Mouse (Mus musculus) naive thymus-derived CD4-positive, alpha-beta T cell, adult 2 months (primary cell): ENCODE results near the gene March2.
A peak's percentile ranks its signal among the peaks of the same experiment; 100 is the strongest.

Experiments
- DNase-seq: peaks from one replicate; pipeline ENCODE4 v3.0.0-alpha.2; 2011; ENCODE audit warnings: low read depth

March2 gene

DNA sequence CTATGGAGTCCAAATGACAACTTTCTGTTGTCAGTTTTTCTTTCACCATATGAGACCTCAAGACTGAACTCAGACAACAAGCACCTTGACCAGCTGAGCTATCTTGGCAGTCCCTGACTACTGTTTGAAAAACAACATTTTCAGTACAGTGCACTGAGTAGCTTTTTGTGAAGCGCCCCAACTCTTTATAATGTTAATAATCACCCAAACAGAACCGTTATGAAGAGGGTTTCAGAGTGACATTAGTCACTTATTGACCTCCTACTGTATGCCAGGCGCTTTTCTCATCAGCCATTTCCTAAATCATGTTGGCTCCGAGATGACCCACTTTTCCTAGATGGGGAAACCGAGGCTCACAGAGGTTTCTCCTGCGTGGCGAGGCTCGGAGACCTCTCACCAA is 488 bp downstream of the March2 start:
- DNase-seq = no peak

DNA sequence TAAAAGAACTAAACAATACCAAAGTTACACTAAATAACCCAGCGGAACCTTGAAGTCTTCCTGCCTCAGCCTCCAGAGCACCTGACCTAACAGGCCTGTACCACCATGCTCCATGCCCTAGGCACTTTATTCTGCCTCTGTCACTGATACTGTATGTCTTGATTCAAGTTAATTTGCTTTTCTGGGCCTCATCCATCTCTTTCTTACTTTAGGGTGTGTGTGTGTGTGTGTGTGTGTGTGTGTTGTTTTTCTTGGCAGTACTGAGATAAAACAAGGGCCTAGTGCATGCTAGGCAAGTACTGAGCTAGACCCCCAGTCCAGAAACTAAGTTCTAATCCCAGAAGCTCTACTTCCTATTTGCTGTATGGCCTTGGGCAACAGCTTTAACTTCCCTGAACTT is 1.2 kb downstream of the March2 start:
- DNase-seq = peak; percentile 15

GRCm38 (mm10) chr17:33714779-33715178 is 3.7 kb downstream of the March2 start:
- no peak for DNase-seq

- no peak for DNase-seq
Measured at GRCm38 (mm10) chr17:33713271-33713670, 5.2 kb downstream of the March2 start.

- DNase-seq = no peak
Measured at GRCm38 (mm10) chr17:33709834-33710233, 8.6 kb downstream of the March2 start.

DNA sequence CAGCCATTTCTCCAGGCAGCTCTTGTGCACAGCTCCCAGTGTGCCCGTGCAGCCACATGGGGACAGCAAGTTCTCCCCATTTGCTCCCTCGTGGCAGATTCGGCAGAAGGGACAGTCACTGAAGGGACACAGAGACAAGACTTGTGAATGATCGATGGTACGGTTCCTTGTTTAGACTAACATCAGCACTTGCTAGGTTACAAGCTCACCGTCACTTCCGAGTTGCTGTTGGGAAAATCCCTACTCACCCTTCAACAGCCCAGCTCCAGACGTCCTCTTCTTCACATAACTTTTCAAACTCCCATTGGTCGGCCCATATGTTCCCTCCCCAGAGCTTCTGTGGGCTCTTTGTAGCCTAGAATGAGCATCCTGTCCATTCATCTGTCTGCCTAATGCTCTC is 15.4 kb downstream of the March2 start:
- no peak for DNase-seq

GRCm38 (mm10) chr17:33702178-33702577 is 16.3 kb downstream of the March2 start:
- no peak for DNase-seq

GRCm38 (mm10) chr17:33695471-33695870 is 23.0 kb downstream of the March2 start:
- DNase-seq = no peak

DNA sequence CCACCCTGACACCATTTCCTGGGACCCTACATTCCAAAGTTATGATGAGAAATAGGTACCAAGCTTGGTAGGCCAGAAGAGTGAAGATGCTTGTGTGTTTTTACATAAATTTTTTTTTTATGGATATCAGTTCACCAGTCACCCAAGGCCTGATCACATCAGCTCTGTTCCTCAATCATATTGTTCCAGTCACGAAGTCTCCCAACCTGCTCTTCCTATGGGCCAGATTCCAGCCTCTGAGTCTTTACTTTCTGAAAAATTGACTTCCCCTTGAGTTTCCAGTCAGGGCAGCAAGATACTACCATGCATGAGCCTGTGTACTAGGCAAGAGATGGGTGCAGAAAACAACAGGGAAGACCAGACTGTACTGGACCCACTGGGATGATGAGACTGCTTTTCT is 31.7 kb downstream of the March2 start, which contains the start of gene Hnrnpm:
TSS of gene Hnrnpm (minus strand) at position 101 of the 400 bp plus-strand sequence.
- no peak for DNase-seq

- DNase-seq = peak; percentile 98
Measured at GRCm38 (mm10) chr17:33685249-33685653, 33.2 kb downstream of the March2 start.

GRCm38 (mm10) chr17:33684671-33685231 is 33.7 kb downstream of the March2 start:
- peak; percentile 87 for DNase-seq

- DNase-seq = no peak
Measured at GRCm38 (mm10) chr17:33681767-33682166, 36.7 kb downstream of the March2 start.

GRCm38 (mm10) chr17:33678771-33679170 is 39.7 kb downstream of the March2 start:
- no peak for DNase-seq

DNA sequence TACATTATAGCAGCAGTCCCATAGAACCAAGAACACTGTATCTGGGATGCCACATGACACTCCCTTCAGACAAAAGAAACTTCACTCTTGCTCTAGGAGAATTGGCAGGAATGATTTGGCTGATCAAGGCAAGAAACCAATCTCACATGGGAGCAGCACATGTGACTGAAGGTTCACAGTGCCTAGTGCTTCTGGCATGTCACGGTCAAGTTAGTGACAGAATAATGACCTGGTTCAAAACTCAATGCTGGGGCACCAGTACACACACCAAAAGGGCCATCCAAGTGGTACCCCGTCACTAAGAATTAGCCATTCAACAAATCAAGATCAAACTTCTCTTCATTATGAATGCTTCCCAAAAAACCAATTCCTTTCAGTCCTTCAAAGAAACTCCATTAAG is 42.4 kb downstream of the March2 start:
- DNase-seq = no peak

DNA sequence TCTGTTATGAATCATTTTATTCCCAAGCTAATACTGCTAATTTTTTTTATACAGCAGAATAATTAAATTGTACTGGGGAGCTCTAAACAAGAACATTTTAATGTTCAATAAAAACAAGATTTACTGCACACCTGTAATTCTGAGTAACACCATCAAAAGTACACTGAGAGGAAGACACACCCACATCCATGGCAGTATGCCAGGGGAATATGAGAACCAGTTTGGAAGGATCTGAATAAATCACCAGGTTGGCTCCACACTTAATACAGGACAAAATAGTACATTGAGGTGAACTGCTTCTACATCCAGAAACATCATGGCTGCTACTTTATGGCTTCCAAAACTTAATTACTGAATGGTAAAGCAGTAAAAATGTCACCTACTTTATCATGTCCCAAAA is 43.0 kb downstream of the March2 start:
- DNase-seq = peak; percentile 35

DNA sequence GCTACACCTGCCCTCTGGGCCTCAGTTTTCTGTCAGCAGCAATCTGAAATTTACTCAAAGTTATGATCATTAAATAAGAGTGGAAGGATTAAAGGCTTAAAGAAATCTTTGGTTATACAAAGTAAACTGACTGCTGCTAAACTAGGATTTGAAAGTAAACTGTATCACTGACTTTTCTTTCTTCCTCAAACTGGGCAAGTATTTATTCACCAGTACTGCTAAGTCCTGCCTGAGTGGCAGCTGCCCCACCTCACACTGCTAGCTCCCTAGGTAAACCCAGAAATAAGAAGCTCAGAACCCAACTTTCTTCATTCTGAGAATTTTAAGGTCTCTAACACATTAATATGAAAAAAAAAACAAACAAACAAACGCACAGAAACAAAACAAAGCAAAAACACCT is 44.6 kb downstream of the March2 start:
- DNase-seq = no peak

GRCm38 (mm10) chr17:33669681-33670080 is 48.8 kb downstream of the March2 start:
- DNase-seq = no peak

- DNase-seq = no peak
Measured at GRCm38 (mm10) chr17:33666813-33667212, 51.7 kb downstream of the March2 start.

GRCm38 (mm10) chr17:33649781-33650475 is 68.5 kb downstream of the March2 start:
- DNase-seq = no peak

DNA sequence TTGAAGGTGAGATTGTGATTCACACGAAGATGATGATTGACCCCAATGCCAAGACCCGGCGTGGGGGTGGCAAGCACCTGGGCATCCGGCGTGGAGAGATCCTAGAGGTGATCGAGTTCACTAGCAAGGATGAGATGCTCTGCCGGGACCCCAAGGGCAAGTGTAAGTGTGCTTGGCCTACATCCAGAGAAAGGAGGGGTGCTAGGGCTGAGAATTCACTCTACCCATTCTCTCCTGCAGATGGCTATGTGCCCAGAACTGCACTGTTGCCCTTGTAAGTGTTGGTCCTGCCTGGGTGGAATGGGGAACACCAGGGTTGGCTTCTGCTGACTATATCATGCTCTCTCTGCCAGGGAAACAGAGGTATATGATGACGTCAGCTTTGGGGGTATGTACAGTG is 73.4 kb downstream of the March2 start:
- DNase-seq = no peak

DNA sequence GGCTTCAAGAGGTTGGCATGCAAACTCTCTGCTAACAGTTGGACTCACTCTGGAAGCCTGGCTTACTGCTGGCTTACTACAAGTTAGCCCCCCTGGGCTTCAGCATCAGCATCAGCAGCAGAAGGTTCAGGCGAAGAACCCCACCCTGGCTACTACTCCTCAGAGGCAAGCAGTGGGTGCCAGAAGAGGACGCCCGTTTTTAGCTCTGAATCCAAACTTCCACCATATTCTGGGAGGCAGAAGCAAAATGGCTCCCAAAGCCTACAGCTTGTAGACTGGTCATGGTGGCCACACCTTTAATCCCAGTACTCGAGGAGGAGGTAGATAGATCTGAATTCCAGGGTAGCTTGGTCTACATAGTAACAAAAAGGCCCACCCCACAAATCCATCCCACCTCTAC is 74.4 kb downstream of the March2 start:
- DNase-seq = no peak

DNA sequence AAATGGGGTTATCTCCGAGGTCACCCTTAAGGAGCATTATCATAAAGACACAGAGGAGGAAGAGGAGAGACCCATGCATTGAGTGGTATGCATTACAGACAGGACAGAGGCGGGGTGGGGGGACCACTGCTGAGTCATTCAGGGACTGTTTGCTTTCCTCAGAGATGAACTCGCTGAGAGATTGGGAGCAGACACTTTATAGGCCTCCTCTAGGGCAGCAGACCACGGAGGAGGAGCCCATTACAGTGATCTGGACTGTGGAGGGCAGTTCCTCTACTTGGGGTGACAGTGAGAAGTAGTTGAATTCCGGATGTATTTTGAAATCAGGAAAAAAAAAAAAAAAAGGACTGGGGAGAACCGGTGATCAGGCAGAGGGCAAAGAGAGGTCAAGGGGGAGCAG is 78.7 kb downstream of the March2 start:
- no peak for DNase-seq

DNA sequence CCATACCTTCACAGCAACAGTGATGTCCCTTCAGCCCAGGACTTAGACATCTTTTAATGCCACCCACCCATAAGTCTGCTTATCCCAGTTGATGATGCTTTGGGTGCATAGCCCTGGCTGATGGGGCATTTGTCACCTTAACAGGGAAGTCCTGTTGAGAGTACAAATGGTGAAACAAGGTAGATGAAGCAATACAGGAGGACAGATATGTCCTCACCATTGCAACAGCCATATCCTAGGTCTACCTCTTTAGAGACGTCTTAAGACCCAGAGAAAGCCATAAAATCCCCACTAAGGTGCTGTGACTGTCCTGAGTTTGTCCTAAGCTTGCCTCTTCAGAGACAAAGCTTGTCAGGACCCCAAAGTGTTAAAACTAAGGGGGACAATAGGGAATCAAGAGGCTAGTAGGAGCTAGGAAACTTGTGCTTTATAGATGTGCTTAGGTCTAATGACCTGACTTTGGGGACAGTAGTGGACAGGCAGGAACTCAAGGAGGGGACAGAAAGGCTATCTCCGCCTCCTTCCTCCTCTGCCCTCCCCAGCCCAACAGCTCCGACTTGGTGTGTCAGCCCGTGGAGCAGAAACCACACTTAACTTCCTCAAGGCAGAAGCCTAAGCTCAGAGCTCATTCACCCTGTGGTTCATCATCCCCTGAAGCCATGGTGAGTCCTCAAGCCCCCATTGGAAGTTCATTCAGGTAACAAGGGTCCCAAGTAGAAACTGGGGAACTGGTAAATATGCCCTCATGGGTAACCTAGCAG is 80.8 kb downstream of the March2 start, which contains the start of gene Pram1:
TSS of gene Pram1 (plus strand) at position 541 of the 761 bp plus-strand sequence.
- DNase-seq = no peak
